Mouse (Mus musculus) megakaryocyte, embryonic 14.5 days (primary cell): Measurements from ENCODE around the gene Dstn.

Experiments
- FLI1 ChIP-seq: IDR thresholded peaks from 2 replicates; pipeline ENCODE4 v1.6.1; 2012; ENCODE audit warnings: low read length, inconsistent platforms, mixed read lengths
- GATA1 ChIP-seq: IDR thresholded peaks from 3 replicates; pipeline ENCODE4 v1.6.1; 2012; ENCODE audit warnings: mixed read lengths, low read length, inconsistent platforms, borderline replicate concordance

- TF ChIP-seq FLI1 (no peak), GATA1 (no peak)
These were observed 63.5 kb downstream of the Dstn start for GRCm38 (mm10) chr2:143978444-143979147.
